Mouse (Mus musculus) G1E (cell line): ENCODE results near the gene Atraid. TPM values are rescaled to one million over a fixed set of nuclear protein-coding genes. Genes with fewer than 3 reads are reported as not detected.
"Not testable (repeated sequence)": the region's sequence is repeated elsewhere in the genome, so short reads cannot be mapped to it uniquely, and the experiment has no call there.

Source experiments
- ATAC-seq: 2 replicates; pipeline ENCODE4 v1.8.0; 2016; ENCODE audit warnings: mild to moderate bottlenecking; ENCODE audit not compliant: insufficient number of reproducible peaks, poor library complexity, low FRiP score, severe bottlenecking; ENCODE audit errors: extremely low read depth
- DNase-seq: peaks from one replicate; pipeline ENCODE4 v3.0.0; 2012; ENCODE audit warnings: low spot score
- H3K27me3 ChIP-seq: 2 replicates; pipeline ENCODE4 v1.6.1; 2012; ENCODE audit warnings: mild to moderate bottlenecking, low read length, inconsistent platforms; ENCODE audit not compliant: insufficient read depth
- H3K36me3 ChIP-seq: replicated peaks from 2 replicates; pipeline ENCODE3; 2012; ENCODE audit warnings: mild to moderate bottlenecking, inconsistent platforms
- H3K4me1 ChIP-seq: 2 replicates; pipeline ENCODE4 v1.6.1; 2012; ENCODE audit warnings: low read depth, low read length, inconsistent platforms, mixed read lengths; ENCODE audit not compliant: insufficient read depth
- H3K4me3 ChIP-seq: 2 replicates; pipeline ENCODE4 v1.5.1; 2012; ENCODE audit warnings: low read depth, mild to moderate bottlenecking, inconsistent platforms, low read length, moderate library complexity, mixed read lengths
- H3K9me3 ChIP-seq: replicated peaks from 2 replicates; pipeline ENCODE4 v1.6.1; 2012; ENCODE audit warnings: inconsistent platforms
- CTCF ChIP-seq: IDR thresholded peaks from 2 replicates; pipeline ENCODE4 v1.5.1; 2012; ENCODE audit warnings: low read depth, low read length, inconsistent platforms, mixed read lengths
- GATA1 ChIP-seq: IDR thresholded peaks from 2 replicates; pipeline ENCODE4 v1.6.1; 2012; ENCODE audit warnings: borderline replicate concordance, low read length, inconsistent platforms, mixed read lengths
- GATA2 ChIP-seq: IDR thresholded peaks from 2 replicates; pipeline ENCODE4 v1.6.1; 2012; ENCODE audit warnings: low read depth, low read length, inconsistent platforms, borderline replicate concordance
- POLR2AphosphoS5 ChIP-seq: IDR thresholded peaks from 2 replicates; pipeline ENCODE4 v1.6.1; 2012; ENCODE audit warnings: low read depth, low read length, inconsistent platforms; ENCODE audit not compliant: insufficient replicate concordance
- TAL1 ChIP-seq: conservative IDR thresholded peaks from 2 replicates; pipeline ENCODE4 v1.6.1; 2012; ENCODE audit warnings: low read depth, low read length, inconsistent platforms, mixed read lengths
- polyA plus RNA-seq: library from polyadenylated mRNA; stranded (reverse); fragments of >175 nt; gene quantifications from 2 replicates; pipeline ENCODE4 v1.2.3, GENCODE M21; 2012
- total RNA-seq, 2 experiments: library from RNA; stranded (forward) in 1 of 2; stranded (reverse) in 1 of 2; fragments of 200-1000 nt in 1 of 2; fragments of >200 nt in 1 of 2; fragmentation: Nextera tagmentation in 1 of 2; gene quantifications; 2 replicates each; pipeline ENCODE4 v1.2.3; 2014 to 2017

Gene Atraid
- total and polyA plus RNA-seq, 3 experiments, result 15.6 to 89.6 (median 50.0) TPM

DNA sequence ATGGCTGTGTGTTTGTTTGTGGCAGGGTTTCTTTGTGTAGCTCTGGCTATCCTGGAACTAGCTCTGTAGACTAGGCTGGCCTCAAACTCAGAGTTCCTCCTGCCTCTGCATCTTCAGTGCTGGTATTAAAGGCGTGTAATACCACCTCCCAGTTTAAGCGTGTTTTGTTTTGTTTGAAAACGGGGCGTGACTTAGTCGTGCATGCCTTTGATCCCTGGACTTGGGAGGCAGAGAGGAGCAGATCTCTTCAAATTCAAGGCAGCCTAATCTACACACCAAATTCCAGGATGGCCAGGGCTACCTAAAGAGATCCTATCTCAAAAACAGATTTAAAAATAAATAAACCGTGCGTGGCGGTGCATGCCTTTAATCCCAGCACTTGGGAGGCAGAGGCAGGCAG is 16.6 kb upstream of the Atraid start:
- Histone ChIP-seq H3K27me3 (peaks cover 6% of the 10 kb centered on the region; the same call in 1 of the 2 replicates), H3K4me3 (no peak overlapping the region), H3K36me3 (peaks cover 12% of the 10 kb centered on the region), H3K4me1 (peaks cover 5% of the 10 kb centered on the region; the same call in 1 of the 2 replicates), H3K9me3 (no peaks in the 10 kb centered on the region)
- ATAC-seq, result no peak
- TF ChIP-seq GATA1, result no peak
- no peak for TF ChIP-seq GATA2
- no peak for TF ChIP-seq CTCF
- TF ChIP-seq TAL1, result no peak
- no peak for TF ChIP-seq POLR2AphosphoS5
- DNase-seq, result no peak

GRCm38 (mm10) chr5:31034669-31035068 is 13.4 kb upstream of the Atraid start:
- no peak for ATAC-seq
- H3K4me3 ChIP-seq, result no peak overlapping the region
- peaks cover 4% of the 10 kb centered on the region; the same call in 1 of the 2 replicates for H3K27me3 ChIP-seq
- H3K36me3 ChIP-seq, result peaks cover 44% of the 10 kb centered on the region
- no peaks in the 10 kb centered on the region for H3K9me3 ChIP-seq
- peaks cover 5% of the 10 kb centered on the region; the same call in 1 of the 2 replicates for H3K4me1 ChIP-seq
- DNase-seq, result no peak
- no peak for TF ChIP-seq CTCF
- no peak for TF ChIP-seq POLR2AphosphoS5
- TF ChIP-seq GATA2, result no peak
- TF ChIP-seq GATA1, result no peak
- no peak for TF ChIP-seq TAL1

GRCm38 (mm10) chr5:31036556-31036955 is 11.6 kb upstream of the Atraid start:
- H3K27me3 ChIP-seq, ATAC-seq, H3K4me3 ChIP-seq, H3K4me1 ChIP-seq, DNase-seq, H3K9me3 ChIP-seq: not testable (repeated sequence)
- peaks cover 63% of the 10 kb centered on the region for H3K36me3 ChIP-seq

- H3K27me3 ChIP-seq, result no peaks in the 10 kb centered on the region
- H3K4me3 ChIP-seq, result no peak overlapping the region
- DNase-seq (no peak), ATAC-seq (no peak)
- H3K36me3 ChIP-seq, result peaks cover 80% of the 10 kb centered on the region
- peaks cover 5% of the 10 kb centered on the region; the same call in 1 of the 2 replicates for H3K4me1 ChIP-seq
- no peak for TF ChIP-seq GATA1
- TF ChIP-seq CTCF, result no peak
- TF ChIP-seq GATA2, result no peak
- no peak for TF ChIP-seq POLR2AphosphoS5
- no peak for TF ChIP-seq TAL1
- no peaks in the 10 kb centered on the region for H3K9me3 ChIP-seq
Measured at GRCm38 (mm10) chr5:31038171-31038845, 9.8 kb upstream of the Atraid start.

GRCm38 (mm10) chr5:31046416-31046815 is 1.7 kb upstream of the Atraid start:
- TF ChIP-seq GATA2, result no peak
- no peak for TF ChIP-seq GATA1
- TF ChIP-seq TAL1, result no peak
- TF ChIP-seq CTCF, result no peak
- no peak for TF ChIP-seq POLR2AphosphoS5
- no peaks in the 10 kb centered on the region for H3K9me3 ChIP-seq
- no peaks in the 10 kb centered on the region for H3K27me3 ChIP-seq
- DNase-seq (no peak), ATAC-seq (no peak)
- H3K4me1 ChIP-seq, result peaks cover 33% of the 10 kb centered on the region
- H3K4me3 ChIP-seq, result no peak overlapping the region; the same call in 1 of the 2 replicates
- H3K36me3 ChIP-seq, result peaks cover 47% of the 10 kb centered on the region

DNA sequence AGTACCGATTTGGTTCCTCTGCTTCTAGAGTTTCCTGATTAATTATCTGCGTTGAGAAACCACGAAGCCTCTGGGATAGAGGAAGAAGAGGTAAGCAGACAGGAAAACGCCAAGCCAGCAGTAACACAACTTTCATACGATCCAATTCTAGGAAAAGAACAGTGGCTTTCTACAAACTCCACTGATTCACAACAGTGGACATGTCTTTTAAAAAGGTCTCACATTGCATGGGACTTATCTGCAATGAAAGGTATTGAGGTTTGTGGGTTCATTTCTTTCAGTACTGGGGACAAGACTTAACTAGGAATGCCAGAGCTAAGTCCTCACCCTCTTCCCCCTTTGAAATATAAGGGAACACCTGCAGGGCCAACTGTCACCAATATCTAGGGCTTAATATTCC is 1.0 kb upstream of the Atraid start:
- TF ChIP-seq GATA2 (no peak), TAL1 (no peak), CTCF (no peak), POLR2AphosphoS5 (no peak), GATA1 (no peak)
- Histone ChIP-seq H3K9me3 (no peaks in the 10 kb centered on the region), H3K4me1 (peaks cover 33% of the 10 kb centered on the region), H3K36me3 (peaks cover 40% of the 10 kb centered on the region), H3K27me3 (no peaks in the 10 kb centered on the region), H3K4me3 (peak overlapping the region; percentile 83; the same call in 1 of the 2 replicates)
- ATAC-seq (no peak), DNase-seq (no peak)
